Mouse (Mus musculus): Measurements from ENCODE around the gene Olfr558. TPM values are rescaled to one million over a fixed set of nuclear protein-coding genes. Genes with fewer than 3 reads are reported as not detected.

Olfr558 gene
- polyA plus RNA-seq (2017; shearing (Covaris generic)), result not detected

DNA sequence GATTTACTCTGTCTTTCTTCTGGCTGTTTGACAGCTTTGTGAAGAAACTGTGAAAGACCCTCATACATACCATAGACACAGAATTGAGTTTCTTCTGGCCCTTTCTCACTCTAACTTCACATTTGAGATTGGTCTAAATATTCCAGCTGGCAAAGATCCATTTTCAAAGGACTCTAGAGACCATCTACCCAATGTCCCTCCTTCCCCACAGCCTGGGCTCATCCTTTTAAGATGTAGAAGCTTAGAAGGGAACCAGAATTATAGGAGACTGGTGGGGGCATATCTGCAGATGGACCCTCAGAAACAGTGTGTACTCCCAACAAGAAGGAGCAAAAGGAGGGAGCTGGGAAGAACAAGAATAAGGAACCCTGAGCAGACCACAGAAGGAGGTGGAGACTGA lies at the start of gene Olfr558:
Gene Olfr558 (plus strand): TSS at position 301 of the 400 bp plus-strand sequence.

DNA sequence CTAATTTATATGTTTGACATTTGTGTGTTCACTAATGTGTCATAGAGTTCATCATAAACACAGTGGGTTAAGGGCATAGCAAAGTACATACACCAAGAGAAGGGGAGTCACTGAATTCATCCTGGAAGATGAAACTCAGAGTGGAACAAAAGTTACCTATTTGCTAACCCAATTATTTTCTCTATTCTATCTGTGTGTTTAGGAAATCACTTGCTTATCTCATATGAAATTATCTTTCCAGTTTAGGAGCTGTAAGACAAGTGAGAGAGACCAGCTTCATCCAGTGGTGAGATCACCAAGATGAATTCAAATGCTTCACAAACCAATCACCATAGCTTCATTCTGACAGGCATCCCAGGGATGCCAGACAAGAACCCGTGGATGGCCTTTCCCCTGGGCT lies 43.5 kb upstream of the Olfr558 start, which contains the start of gene Olfr555:
Gene Olfr555 (plus strand): TSS at position 301 of the 400 bp plus-strand sequence.

DNA sequence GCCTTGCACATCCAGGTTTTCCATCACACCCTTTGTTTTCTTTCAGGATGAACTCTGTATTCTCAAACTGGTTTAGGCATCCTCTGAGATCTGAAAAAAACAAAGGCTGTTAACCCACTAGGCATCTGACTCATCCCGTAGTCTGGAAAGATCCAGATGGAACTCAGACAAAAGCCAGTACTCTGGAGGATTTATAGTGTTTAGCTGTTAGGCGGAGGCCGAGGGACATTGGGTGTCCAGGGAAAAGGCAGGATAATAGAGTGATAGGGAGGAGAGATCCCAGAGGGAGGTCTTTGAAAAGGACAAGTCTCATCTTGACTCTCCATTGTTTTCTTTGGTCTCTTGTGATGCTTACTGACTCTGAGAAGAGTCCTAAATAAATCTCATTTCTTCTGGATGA lies 37.4 kb upstream of the Olfr558 start, which contains the start of gene Olfr556:
Gene Olfr556 (plus strand): TSS at position 301 of the 400 bp plus-strand sequence.

GRCm38 (mm10) chr7:102686944-102687501 lies 15.0 kb upstream of the Olfr558 start, which contains the start of gene Trim68:
Gene Trim68, minus strand, starts transcription at chr7:102687327.

DNA sequence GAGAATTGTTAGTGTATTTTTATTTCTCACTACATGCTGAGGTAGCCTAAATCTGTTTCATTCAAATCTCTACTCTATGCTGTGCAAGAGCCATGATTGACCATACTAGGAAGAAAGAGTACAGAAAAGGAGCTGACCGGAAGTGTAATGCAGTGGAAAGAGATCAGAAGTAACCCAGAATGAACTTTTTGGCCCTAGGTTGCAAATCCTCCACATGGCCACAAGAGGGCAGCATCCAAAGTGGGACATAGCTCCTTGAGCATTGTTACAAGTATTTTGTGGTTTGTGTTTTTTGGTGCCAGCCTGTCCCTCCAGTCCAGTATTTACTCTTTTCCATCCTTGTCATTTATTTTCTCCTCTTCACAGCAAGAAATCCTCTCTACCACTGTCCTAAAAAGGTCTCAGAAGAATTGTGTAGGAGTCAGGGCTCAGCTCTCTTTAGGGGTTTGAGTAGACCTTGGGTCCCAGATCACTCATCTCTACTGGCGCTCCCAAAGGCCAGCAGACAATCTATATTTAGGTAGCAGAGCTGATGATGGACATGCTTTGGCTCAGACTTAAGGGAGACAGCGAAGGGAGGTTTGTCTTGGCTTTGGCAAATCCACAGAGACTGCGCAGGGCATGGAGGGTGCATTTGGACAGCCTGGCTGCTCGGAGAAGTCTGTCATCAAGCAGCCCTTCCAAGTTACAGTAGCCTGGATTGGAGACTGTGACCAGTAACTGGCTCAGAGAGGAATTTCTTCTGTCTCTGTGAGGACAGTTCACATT lies 6.5 kb upstream of the Olfr558 start, which contains the start of gene Olfr557:
Gene Olfr557 (plus strand): TSS at position 553 of the 768 bp plus-strand sequence.

GRCm38 (mm10) chr7:102718970-102719369 lies 17.0 kb downstream of the Olfr558 start, which contains the start of gene Olfr33:
Gene Olfr33, minus strand, starts transcription at chr7:102719070.

DNA sequence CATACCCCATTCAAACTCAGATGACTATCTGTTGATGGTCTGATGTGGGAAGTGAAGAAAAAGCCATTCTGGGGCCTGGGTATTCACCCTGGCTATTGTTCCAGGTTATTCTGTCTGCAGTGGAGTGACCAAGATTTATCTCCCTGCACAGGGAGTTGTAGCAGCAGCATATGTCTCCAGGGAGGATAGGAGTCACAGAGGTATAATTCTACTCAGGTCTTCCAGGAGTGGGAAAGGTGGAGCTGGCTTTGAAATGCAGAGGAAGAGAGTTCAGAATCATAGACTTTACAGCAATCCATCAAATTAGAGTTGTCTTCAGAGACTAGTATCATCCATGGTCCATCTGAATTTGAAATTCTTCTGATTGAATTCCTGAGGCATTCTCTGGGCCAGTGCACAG lies 25.4 kb downstream of the Olfr558 start, which contains the start of gene Olfr559:
Gene Olfr559 (minus strand): TSS at position 101 of the 400 bp plus-strand sequence.

GRCm38 (mm10) chr7:102759266-102759665 lies 57.3 kb downstream of the Olfr558 start, which contains the start of the genes Olfr560 and Olfr78:
Gene Olfr560, minus strand, starts transcription at chr7:102759366.
Gene Olfr78, minus strand, starts transcription at chr7:102759471.

Other genes starting within 250 kb of the Olfr558 start
- 0.25 TPM for gene Olfr543, start 220.5 kb upstream of the Olfr558 start, polyA plus RNA-seq (2017; shearing (Covaris generic))
- 0.07 TPM for gene Olfr544, start 213.9 kb upstream of the Olfr558 start, polyA plus RNA-seq (2017; shearing (Covaris generic))
- gene Olfr545, start 202.6 kb upstream of the Olfr558 start, polyA plus RNA-seq (2017; shearing (Covaris generic)), result not detected
- gene Olfr547, start 167.5 kb upstream of the Olfr558 start, polyA plus RNA-seq (2017; shearing (Covaris generic)), result not detected
- gene Olfr548-ps1, start 161.3 kb upstream of the Olfr558 start, polyA plus RNA-seq (2017; shearing (Covaris generic)), result not detected
- gene Olfr549, start 152.3 kb upstream of the Olfr558 start, polyA plus RNA-seq (2017; shearing (Covaris generic)), result not detected
- 94.3 TPM for gene Trim21, start 136.7 kb upstream of the Olfr558 start, polyA plus RNA-seq (2017; shearing (Covaris generic))
- 0.04 TPM for gene Olfr550, start 130.8 kb upstream of the Olfr558 start, polyA plus RNA-seq (2017; shearing (Covaris generic))
- not detected for gene Olfr551, start 110.3 kb upstream of the Olfr558 start, polyA plus RNA-seq (2017; shearing (Covaris generic))
- gene Olfr552, start 104.4 kb upstream of the Olfr558 start, polyA plus RNA-seq (2017; shearing (Covaris generic)), result not detected
- not detected for gene Olfr553, start 84.0 kb upstream of the Olfr558 start, polyA plus RNA-seq (2017; shearing (Covaris generic))
- gene Olfr554, start 63.8 kb upstream of the Olfr558 start, polyA plus RNA-seq (2017; shearing (Covaris generic)), result 0.31 TPM
- gene Olfr555, start 43.4 kb upstream of the Olfr558 start, polyA plus RNA-seq (2017; shearing (Covaris generic)), result not detected
- not detected for gene Olfr556, start 37.3 kb upstream of the Olfr558 start, polyA plus RNA-seq (2017; shearing (Covaris generic))
- gene Trim68, start 14.9 kb upstream of the Olfr558 start, polyA plus RNA-seq (2017; shearing (Covaris generic)), result 16.9 TPM
- gene Olfr557, start 6.3 kb upstream of the Olfr558 start, polyA plus RNA-seq (2017; shearing (Covaris generic)), result not detected
- not detected for gene Olfr33, start 16.9 kb downstream of the Olfr558 start, polyA plus RNA-seq (2017; shearing (Covaris generic))
- gene Olfr559, start 25.3 kb downstream of the Olfr558 start, polyA plus RNA-seq (2017; shearing (Covaris generic)), result not detected
- gene Olfr560, start 57.2 kb downstream of the Olfr558 start, polyA plus RNA-seq (2017; shearing (Covaris generic)), result not detected
- gene Olfr78, start 57.3 kb downstream of the Olfr558 start, polyA plus RNA-seq (2017; shearing (Covaris generic)), result not detected
- gene Olfr561, start 69.0 kb downstream of the Olfr558 start, polyA plus RNA-seq (2017; shearing (Covaris generic)), result not detected
- gene Olfr564, start 101.3 kb downstream of the Olfr558 start, polyA plus RNA-seq (2017; shearing (Covaris generic)), result not detected
- gene Olfr566, start 156.6 kb downstream of the Olfr558 start, polyA plus RNA-seq (2017; shearing (Covaris generic)), result not detected
- gene Olfr568, start 174.9 kb downstream of the Olfr558 start, polyA plus RNA-seq (2017; shearing (Covaris generic)), result 0.25 TPM
- gene Olfr569, start 188.7 kb downstream of the Olfr558 start, polyA plus RNA-seq (2017; shearing (Covaris generic)), result not detected
- not detected for gene Olfr570, start 192.4 kb downstream of the Olfr558 start, polyA plus RNA-seq (2017; shearing (Covaris generic))
- not detected for gene Olfr571, start 215.3 kb downstream of the Olfr558 start, polyA plus RNA-seq (2017; shearing (Covaris generic))
- gene Olfr572, start 222.2 kb downstream of the Olfr558 start, polyA plus RNA-seq (2017; shearing (Covaris generic)), result not detected
- gene Olfr573-ps1, start 240.4 kb downstream of the Olfr558 start, polyA plus RNA-seq (2017; shearing (Covaris generic)), result not detected
- not detected for gene Olfr574, start 246.3 kb downstream of the Olfr558 start, polyA plus RNA-seq (2017; shearing (Covaris generic))